Mouse (Mus musculus): ENCODE measurements around the gene Mtg2.

Gene Mtg2

GRCm38 (mm10) chr2:180070481-180071453, at the start of gene Mtg2:
TSS of gene Mtg2 (plus strand) at chr2:180070588.
- DNase-seq (ENCODE audit: low spot score): peak; percentile 95

- DNase-seq (ENCODE audit: low spot score): no peak
Measured at GRCm38 (mm10) chr2:180020919-180021318, 49.5 kb upstream of the Mtg2 start.

GRCm38 (mm10) chr2:180022751-180023150, 47.6 kb upstream of the Mtg2 start:
- DNase-seq (ENCODE audit: low spot score): no peak

- peak; percentile 99 for DNase-seq (ENCODE audit: low spot score)
Measured at GRCm38 (mm10) chr2:180024401-180025098, 45.8 kb upstream of the Mtg2 start, which contains the start of gene Lsm14b. TSS of gene Lsm14b (plus strand) at chr2:180024987.

- no peak for DNase-seq (ENCODE audit: low spot score)
Measured at GRCm38 (mm10) chr2:180025135-180025860, 45.1 kb upstream of the Mtg2 start.

GRCm38 (mm10) chr2:180025861-180026200, 44.6 kb upstream of the Mtg2 start:
- DNase-seq (ENCODE audit: low spot score): no peak

GRCm38 (mm10) chr2:180027768-180028167, 42.6 kb upstream of the Mtg2 start:
- no peak for DNase-seq (ENCODE audit: low spot score)

GRCm38 (mm10) chr2:180031270-180031669, 39.1 kb upstream of the Mtg2 start:
- no peak for DNase-seq (ENCODE audit: low spot score)

- no peak for DNase-seq (ENCODE audit: low spot score)
Measured at GRCm38 (mm10) chr2:180032925-180033324, 37.5 kb upstream of the Mtg2 start.

GRCm38 (mm10) chr2:180033956-180034355, 36.4 kb upstream of the Mtg2 start:
- no peak for DNase-seq (ENCODE audit: low spot score)

DNA sequence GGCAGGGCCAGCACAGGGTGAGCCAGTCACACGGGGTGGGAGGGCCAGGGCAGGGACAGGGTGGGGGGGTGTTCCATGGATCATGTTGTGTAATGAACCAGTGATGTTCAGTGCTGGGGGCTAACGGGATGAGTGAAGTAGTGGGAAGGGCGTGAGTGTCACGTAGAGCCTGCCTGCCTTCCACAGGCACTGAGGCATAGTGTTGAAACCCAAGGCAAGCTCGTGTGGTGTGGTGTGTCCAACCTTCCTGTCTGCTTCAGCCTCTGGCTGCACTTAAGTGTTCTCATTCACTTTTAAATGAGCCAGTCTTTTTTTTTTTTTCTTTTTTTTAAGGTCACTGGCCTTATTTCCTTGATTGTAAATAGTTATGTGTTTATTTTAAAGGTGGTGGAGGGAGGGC, 35.6 kb upstream of the Mtg2 start:
- no peak for DNase-seq (ENCODE audit: low spot score)

- DNase-seq (ENCODE audit: low spot score): no peak
Measured at GRCm38 (mm10) chr2:180040406-180040805, 30.0 kb upstream of the Mtg2 start.

DNA sequence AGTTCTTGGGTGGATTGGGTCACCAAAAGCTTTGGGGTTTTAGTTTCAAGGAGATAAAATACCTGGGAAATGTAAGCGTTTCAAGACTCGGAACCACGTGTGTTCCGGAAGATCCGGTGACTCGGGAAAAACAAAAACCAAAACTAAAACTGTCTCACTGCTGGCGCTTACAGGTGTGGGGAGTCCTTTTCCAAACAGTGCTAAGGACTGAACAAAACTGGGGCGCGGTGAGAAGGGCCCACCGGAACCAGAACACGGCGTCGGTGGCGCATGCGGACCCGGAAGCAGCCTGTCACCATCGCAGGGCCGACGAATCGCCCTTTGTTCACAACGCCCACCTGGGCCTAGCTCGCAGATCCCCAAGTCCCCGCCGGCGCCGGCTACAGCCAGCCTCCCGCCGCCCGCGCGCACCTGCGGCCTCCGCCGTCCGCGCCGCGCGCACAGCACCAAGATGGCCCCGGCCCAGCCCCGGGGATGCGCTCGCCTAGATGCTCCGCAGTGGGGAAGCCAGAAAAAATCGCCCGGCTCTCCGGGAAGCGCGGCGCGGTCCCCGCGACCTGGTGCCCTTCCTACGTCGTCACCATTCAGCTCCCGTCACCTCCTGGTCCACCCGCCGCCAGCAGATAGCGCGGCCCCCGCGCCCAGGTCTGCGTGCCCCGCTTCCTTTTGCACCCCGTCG, 28.7 kb upstream of the Mtg2 start:
- DNase-seq (ENCODE audit: low spot score): no peak

- DNase-seq (ENCODE audit: low spot score): peak; percentile 89
Measured at GRCm38 (mm10) chr2:180042256-180042857, 28.0 kb upstream of the Mtg2 start, which contains the start of the genes Psma7 and Ss18l1. TSS of gene Psma7 (minus strand) at chr2:180042433. TSS of gene Ss18l1 (plus strand) at chr2:180042509.

GRCm38 (mm10) chr2:180042858-180043515, 27.4 kb upstream of the Mtg2 start:
- DNase-seq (ENCODE audit: low spot score): no peak

- DNase-seq (ENCODE audit: low spot score): peak; percentile 73
Measured at GRCm38 (mm10) chr2:180045283-180045682, 25.1 kb upstream of the Mtg2 start.

- DNase-seq (ENCODE audit: low spot score): no peak
Measured at GRCm38 (mm10) chr2:180047580-180047979, 22.8 kb upstream of the Mtg2 start.

DNA sequence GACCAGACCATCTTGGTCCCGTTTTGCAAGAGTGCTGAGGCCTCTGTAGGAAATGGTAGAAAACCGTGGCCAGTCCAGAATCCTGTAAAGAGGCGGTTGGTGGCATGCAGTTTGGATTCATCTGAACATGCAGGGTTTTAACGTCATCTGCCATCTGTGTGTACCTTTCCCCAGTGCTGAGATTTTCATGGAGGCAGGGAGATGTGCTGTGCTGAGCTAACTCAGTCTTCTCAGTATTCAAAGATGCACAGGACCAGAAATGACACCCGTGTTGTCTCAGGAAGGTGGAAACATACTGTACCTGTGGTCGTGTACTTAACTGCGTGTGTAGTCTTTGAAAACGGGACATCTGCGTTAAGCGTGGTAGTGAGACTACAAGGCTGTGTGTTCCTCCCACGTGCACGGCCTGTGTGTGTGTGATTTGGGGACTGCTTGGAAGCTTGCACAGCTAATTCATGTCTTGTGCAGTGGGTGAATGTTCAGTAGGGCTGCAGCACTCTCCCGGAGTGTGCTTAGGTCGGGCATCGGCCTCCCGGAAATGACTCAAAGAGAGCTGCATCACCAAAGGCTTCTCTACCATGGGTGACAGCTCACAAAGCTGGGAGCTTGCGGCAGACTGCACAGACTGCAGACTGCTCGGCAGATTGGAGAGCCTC, 22.3 kb upstream of the Mtg2 start:
- DNase-seq (ENCODE audit: low spot score): no peak

DNA sequence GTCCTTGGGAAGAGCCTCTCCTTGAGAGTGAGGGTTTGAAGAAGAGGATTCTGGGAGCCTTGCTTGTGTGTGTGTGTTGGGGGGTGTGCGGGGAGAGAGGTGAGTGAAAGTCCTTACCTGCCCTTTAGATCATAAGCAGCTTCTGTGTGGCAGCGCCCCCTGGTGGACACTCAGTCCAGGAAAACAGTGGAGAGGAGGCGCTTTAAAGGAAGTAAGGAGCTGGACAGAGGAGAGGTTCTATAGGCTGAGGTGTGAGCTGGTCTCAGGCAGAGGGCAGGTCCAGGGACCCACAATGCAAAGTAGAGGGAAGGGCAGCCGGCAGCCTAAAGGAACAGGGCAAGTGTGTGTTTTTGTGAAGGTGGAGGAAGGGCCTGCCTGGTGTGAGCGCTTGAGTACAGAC, 19.4 kb upstream of the Mtg2 start:
- peak; percentile 84 for DNase-seq (ENCODE audit: low spot score)

Measured in lung, postnatal 25 days (tissue).